Mouse (Mus musculus) olfactory bulb, adult 2 months (tissue): ENCODE results near the gene Vrk3.

Experiments used
- CTCF ChIP-seq: fragments of 200-500 bp; IDR thresholded peaks from 2 replicates; pipeline ENCODE4 v1.5.1; 2012; ENCODE audit warnings: low read depth, mild to moderate bottlenecking, low read length, moderate library complexity; ENCODE audit not compliant: insufficient read depth
- POLR2A ChIP-seq: fragments of 200-500 bp; IDR thresholded peaks from 2 replicates; pipeline ENCODE4 v1.6.1; 2012; ENCODE audit warnings: mild to moderate bottlenecking, low read depth, low read length, moderate library complexity; ENCODE audit not compliant: insufficient read depth

DNA sequence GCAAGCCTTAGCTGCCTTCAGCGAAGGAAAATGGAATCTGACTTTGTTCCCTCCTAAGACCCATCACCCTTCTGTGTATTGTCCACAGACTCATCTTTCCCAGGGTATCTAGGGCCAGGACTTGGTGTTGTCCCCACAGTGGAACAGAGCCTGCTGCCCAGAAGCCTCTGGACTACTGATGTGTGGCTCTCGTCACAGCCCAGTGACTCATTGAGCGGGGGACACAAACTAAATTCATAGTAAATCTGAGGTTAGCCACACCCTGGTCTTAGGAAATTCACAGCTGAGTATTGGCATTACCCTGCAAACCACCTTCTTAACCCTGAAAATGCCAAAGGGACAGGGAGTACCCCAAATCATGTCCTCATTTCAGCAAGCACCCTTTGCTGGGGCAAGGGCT is 78.6 kb downstream of the Vrk3 start:
- TF ChIP-seq CTCF (no peak), POLR2A (no peak)
